Mouse (Mus musculus) lung, postnatal 0 days (tissue): ENCODE measurements at regions not wholly inside any gene's neighbourhood (a gene's known extent, or its start where the extent isn't known, plus 50 kb on each side); places are given as distances from the start of the nearest gene placed in this dataset.

ENCODE experiments used
- ATAC-seq: fragments of 200-750 bp; cut with Nextera tagmentation; 2 replicates; pipeline ENCODE4 v1.8.0; 2017; ENCODE audit warnings: moderate library complexity
- DNase-seq: peaks from one replicate; pipeline ENCODE4 v3.0.0-alpha.2; 2016; ENCODE audit warnings: low spot score
- H3K27ac ChIP-seq: fragments of 300-500 bp; sonication (generic); 2 replicates; pipeline ENCODE4 v1.5.1; 2014; ENCODE audit warnings: antibody characterized with exemption, mild to moderate bottlenecking, low read length, mixed read lengths
- H3K27me3 ChIP-seq: fragments of 300-500 bp; sonication (generic); replicated peaks from 2 replicates; pipeline ENCODE4 v1.6.1; 2014; ENCODE audit warnings: low read length, mixed read lengths; ENCODE audit not compliant: insufficient read depth
- H3K36me3 ChIP-seq: fragments of 300-500 bp; sonication (generic); 2 replicates; pipeline ENCODE4 v1.6.1; 2014; ENCODE audit warnings: low read length, mixed read lengths; ENCODE audit not compliant: insufficient read depth
- H3K4me1 ChIP-seq: fragments of 300-500 bp; sonication (generic); 2 replicates; pipeline ENCODE4 v1.6.1; 2014; ENCODE audit warnings: antibody characterized with exemption, low read depth, low read length, mixed read lengths; ENCODE audit not compliant: insufficient read depth
- H3K4me2 ChIP-seq: fragments of 300-500 bp; sonication (generic); replicated peaks from 2 replicates; pipeline ENCODE4 v1.6.1; 2014; ENCODE audit warnings: low read depth, mild to moderate bottlenecking, low read length, moderate library complexity, mixed read lengths
- H3K4me3 ChIP-seq: fragments of 300-500 bp; sonication (generic); 2 replicates; pipeline ENCODE4 v1.5.1; 2014; ENCODE audit warnings: low read depth, low read length
- H3K9ac ChIP-seq: fragments of 300-500 bp; sonication (generic); replicated peaks from 2 replicates; pipeline ENCODE4 v1.6.1; 2014; ENCODE audit warnings: low read depth, mild to moderate bottlenecking
- H3K9me3 ChIP-seq: fragments of 300-500 bp; sonication (generic); 2 replicates; pipeline ENCODE4 v1.6.1; 2016; ENCODE audit warnings: low read length, mixed read lengths
- CTCF ChIP-seq: IDR thresholded peaks from 2 replicates; pipeline ENCODE4 v1.5.1; 2016; ENCODE audit warnings: antibody characterized with exemption, mild to moderate bottlenecking
- EP300 ChIP-seq: IDR thresholded peaks from 2 replicates; pipeline ENCODE4 v1.6.1; 2016; ENCODE audit warnings: antibody characterized with exemption, mild to moderate bottlenecking, control low read depth
- WGBS: fragments of 180-500 bp; shearing (Covaris S2); extraction: QIAGEN DNeasy Blood & Tissue Kit; methylation state at CpG from one replicate; pipeline ENCODE4 v1.1.7; 2014; 5-methylcytosine and 5-hydroxymethylcytosine counted together

DNA sequence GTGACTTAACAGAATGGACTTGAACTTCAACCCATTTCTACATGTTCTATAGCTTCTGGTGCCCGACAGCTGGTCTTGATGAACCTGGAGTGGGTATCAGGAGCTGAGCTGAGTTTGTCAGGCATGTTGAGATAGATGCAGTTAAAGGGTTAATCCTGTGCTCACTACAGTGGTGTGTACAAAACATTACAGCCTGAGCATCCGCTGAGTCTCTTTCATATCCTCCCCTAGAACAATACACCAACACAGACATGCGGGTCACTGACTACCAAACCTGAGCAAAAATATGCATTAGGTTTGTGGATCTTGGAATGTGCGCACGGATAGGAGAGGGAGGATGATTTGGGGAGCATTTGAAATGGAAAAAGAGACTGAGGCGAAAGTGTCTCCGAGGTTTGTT, 223.4 kb upstream of the Sphkap start:
- Histone ChIP-seq H3K9ac (no peak overlapping the region), H3K9me3 (no peaks in the 10 kb centered on the region), H3K4me1 (no peaks in the 10 kb centered on the region), H3K27ac (no peak overlapping the region), H3K27me3 (no peaks in the 10 kb centered on the region), H3K4me3 (no peak overlapping the region), H3K4me2 (no peak overlapping the region), H3K36me3 (no peaks in the 10 kb centered on the region)
- TF ChIP-seq CTCF (no peak), EP300 (no peak)
- 62% methylated on average over 7 of the region's 7 CpGs for WGBS
- no peak for ATAC-seq
- DNase-seq, result no peak

GRCm38 (mm10) chr1:83587258-83587657, 179.3 kb upstream of the Sphkap start:
- Histone ChIP-seq H3K36me3 (no peaks in the 10 kb centered on the region), H3K4me3 (no peak overlapping the region), H3K9me3 (no peaks in the 10 kb centered on the region), H3K27me3 (no peaks in the 10 kb centered on the region; the same call in 1 of the 2 replicates), H3K4me2 (no peak overlapping the region), H3K4me1 (no peaks in the 10 kb centered on the region), H3K9ac (no peak overlapping the region), H3K27ac (no peak overlapping the region)
- TF ChIP-seq EP300 (no peak), CTCF (no peak)
- WGBS, result 91% methylated on average over 1 of the region's 1 CpGs
- no peak for DNase-seq
- no peak for ATAC-seq

DNA sequence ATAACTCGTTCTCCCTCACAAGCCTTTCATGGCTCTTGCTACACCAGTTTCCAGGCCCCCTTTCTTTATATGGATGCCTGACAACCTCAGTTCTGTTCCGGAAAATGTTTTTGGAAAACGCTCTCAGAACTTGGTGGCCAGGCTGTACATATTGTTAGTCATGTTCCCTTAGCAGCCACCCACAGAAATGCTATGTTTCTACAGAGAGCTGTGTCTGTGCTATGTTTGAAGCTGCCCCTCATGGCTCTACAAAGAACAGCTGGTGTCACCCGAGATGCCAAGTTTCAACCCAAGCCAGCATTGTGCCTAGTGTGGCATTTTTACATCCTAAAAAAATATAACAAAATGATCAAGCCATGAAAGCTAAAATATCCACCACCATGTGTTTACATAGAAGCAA, 175.0 kb upstream of the Sphkap start:
- no peaks in the 10 kb centered on the region for H3K9me3 ChIP-seq
- TF ChIP-seq CTCF, result no peak
- TF ChIP-seq EP300, result no peak
- H3K4me2 ChIP-seq, result no peak overlapping the region
- no peak overlapping the region for H3K27ac ChIP-seq
- WGBS, result 74% methylated on average over 4 of the region's 4 CpGs
- ATAC-seq (no peak), DNase-seq (no peak)
- H3K27me3 ChIP-seq, result no peaks in the 10 kb centered on the region; the same call in 1 of the 2 replicates
- no peaks in the 10 kb centered on the region for H3K36me3 ChIP-seq
- no peak overlapping the region for H3K9ac ChIP-seq
- H3K4me1 ChIP-seq, result no peaks in the 10 kb centered on the region
- H3K4me3 ChIP-seq, result no peak overlapping the region

DNA sequence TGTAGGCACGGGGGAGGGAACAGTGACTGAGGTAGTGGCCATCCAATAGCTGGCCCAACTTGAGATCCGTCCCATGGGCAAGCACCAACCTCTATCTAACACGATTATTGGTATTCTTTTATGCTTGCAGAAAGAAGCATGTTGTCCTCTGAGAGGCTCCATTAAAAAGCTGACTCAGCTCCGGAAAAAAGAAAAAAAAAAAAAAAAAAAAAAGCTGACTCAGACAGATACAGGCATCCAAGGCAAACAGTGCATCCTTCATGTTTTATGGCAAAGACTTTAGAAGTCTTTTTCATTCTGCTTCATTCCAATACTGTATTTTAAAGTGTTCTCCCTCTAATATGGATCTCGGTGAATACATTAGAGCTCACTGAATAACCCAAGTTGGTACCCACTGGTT, 162.0 kb upstream of the Sphkap start:
- ATAC-seq (no peak), DNase-seq (no peak)
- no peak overlapping the region for H3K27ac ChIP-seq
- 80% methylated on average over 5 of the region's 5 CpGs for WGBS
- no peak overlapping the region for H3K4me2 ChIP-seq
- no peaks in the 10 kb centered on the region for H3K9me3 ChIP-seq
- H3K4me1 ChIP-seq, result no peaks in the 10 kb centered on the region
- no peak for TF ChIP-seq EP300
- TF ChIP-seq CTCF, result no peak
- H3K27me3 ChIP-seq, result no peaks in the 10 kb centered on the region
- H3K9ac ChIP-seq, result no peak overlapping the region
- no peaks in the 10 kb centered on the region for H3K36me3 ChIP-seq
- no peak overlapping the region for H3K4me3 ChIP-seq

DNA sequence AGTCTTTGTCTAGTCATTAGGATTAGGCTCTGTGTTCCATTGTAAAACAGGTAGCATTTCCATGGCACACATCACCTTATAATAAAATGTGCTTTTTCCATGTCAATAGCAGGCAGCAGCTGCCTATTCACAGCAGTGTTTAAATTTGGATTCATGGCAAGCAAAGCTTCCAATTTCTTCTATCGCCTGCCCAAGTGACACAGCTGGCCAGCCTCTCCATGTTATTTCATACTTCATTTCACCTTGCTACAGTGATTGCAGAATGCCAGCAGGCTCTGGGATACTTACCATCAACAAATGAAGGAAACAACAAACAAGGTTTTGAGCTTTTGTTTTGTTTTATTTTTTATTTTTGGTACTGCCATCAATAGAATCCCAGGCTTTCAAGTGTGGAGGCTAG, 160.7 kb upstream of the Sphkap start:
- ATAC-seq, result no peak
- H3K27me3 ChIP-seq, result no peaks in the 10 kb centered on the region
- no peak overlapping the region for H3K27ac ChIP-seq
- H3K9me3 ChIP-seq, result no peaks in the 10 kb centered on the region
- H3K9ac ChIP-seq, result no peak overlapping the region
- no peak overlapping the region for H3K4me2 ChIP-seq
- H3K4me1 ChIP-seq, result no peaks in the 10 kb centered on the region
- no peaks in the 10 kb centered on the region for H3K36me3 ChIP-seq
- TF ChIP-seq EP300 (no peak), CTCF (no peak)
- no peak for DNase-seq
- WGBS, result 79% methylated on average over 1 of the region's 1 CpGs
- H3K4me3 ChIP-seq, result no peak overlapping the region

DNA sequence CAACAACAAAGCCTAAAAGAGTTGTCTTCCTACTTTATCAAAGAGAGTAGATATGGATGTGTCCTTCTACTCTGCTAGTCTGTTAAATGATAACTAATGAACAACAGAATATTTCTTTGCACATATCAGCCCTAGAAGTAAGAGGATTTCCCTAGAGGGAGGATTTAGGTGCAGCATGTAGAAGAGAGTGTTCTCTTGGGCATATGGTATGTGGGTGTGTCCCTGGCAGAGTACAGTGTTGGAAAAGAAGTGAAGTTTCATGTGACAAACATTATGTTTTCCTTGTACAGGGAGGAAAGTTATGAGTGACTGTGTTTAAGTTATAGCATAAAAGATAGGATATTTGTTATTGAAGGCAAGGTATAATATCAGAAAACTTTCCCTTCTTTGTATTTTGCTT, 143.6 kb upstream of the Sphkap start:
- H3K9me3 ChIP-seq, result no peaks in the 10 kb centered on the region
- DNase-seq (no peak), ATAC-seq (no peak)
- no peak overlapping the region for H3K4me2 ChIP-seq
- H3K4me3 ChIP-seq, result no peak overlapping the region
- no peak overlapping the region for H3K9ac ChIP-seq
- H3K27me3 ChIP-seq, result no peaks in the 10 kb centered on the region
- H3K36me3 ChIP-seq, result no peaks in the 10 kb centered on the region
- no peak overlapping the region for H3K27ac ChIP-seq
- TF ChIP-seq CTCF (no peak), EP300 (no peak)
- H3K4me1 ChIP-seq, result no peaks in the 10 kb centered on the region

GRCm38 (mm10) chr1:83535461-83535860, 127.5 kb upstream of the Sphkap start:
- no peak for DNase-seq
- no peak overlapping the region for H3K9ac ChIP-seq
- H3K27ac ChIP-seq, result no peak overlapping the region
- ATAC-seq, result no peak
- H3K27me3 ChIP-seq, result no peaks in the 10 kb centered on the region
- no peaks in the 10 kb centered on the region for H3K36me3 ChIP-seq
- H3K4me1 ChIP-seq, result no peaks in the 10 kb centered on the region
- TF ChIP-seq EP300, result no peak
- TF ChIP-seq CTCF, result no peak
- no peaks in the 10 kb centered on the region for H3K9me3 ChIP-seq
- no peak overlapping the region for H3K4me2 ChIP-seq
- no peak overlapping the region for H3K4me3 ChIP-seq
